Mouse (Mus musculus) testis, adult 2 months (tissue): ENCODE results near the gene Gm21973.

ENCODE experiments used
- CTCF ChIP-seq: fragments of 200-500 bp; IDR thresholded peaks from 2 replicates; pipeline ENCODE4 v1.5.1; 2012; ENCODE audit warnings: low read depth, mild to moderate bottlenecking, inconsistent platforms, low read length, moderate library complexity; ENCODE audit not compliant: control insufficient read depth, insufficient read depth, insufficient replicate concordance
- POLR2A ChIP-seq: fragments of 200-500 bp; IDR thresholded peaks from 2 replicates; pipeline ENCODE4 v1.6.1; 2012; ENCODE audit warnings: low read depth, mild to moderate bottlenecking, inconsistent platforms, low read length, moderate library complexity; ENCODE audit not compliant: control insufficient read depth

DNA sequence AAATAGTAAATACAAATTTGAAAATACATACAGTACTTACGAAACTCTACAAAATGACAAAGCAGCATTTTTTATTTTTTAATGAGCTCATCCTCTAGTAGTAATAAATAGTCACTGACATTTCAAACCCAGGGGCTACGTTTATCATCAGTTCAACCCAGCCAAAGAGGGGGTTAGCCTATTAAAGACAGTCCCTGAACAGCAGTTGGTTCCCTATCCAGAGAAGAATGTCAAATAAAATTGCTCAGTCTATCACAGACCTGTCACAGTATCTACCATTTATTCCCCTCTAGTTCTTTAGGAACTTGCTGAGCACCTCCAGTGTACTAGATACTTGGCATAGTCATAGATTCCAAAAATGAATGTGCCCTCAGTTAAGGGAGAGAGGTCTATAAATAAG, 62.1 kb downstream of the Gm21973 start:
- no peak for TF ChIP-seq CTCF
- TF ChIP-seq POLR2A: no peak
